Mouse (Mus musculus) liver, embryonic 15.5 days (tissue): ENCODE measurements around the gene Nfasc. TPM values are rescaled to one million over a fixed set of nuclear protein-coding genes. Genes with fewer than 3 reads are reported as not detected.

Experiments
- ATAC-seq: fragments of 200-750 bp; cut with Nextera tagmentation; 2 replicates; pipeline ENCODE4 v1.8.0; 2017; ENCODE audit warnings: moderate number of reproducible peaks, mild to moderate bottlenecking, moderate library complexity; ENCODE audit not compliant: insufficient read depth
- H3K27ac ChIP-seq: fragments of 300-500 bp; sonication (generic); replicated peaks from 2 replicates; pipeline ENCODE4 v1.5.1; 2015; ENCODE audit warnings: mild to moderate bottlenecking, inconsistent platforms
- H3K27me3 ChIP-seq: fragments of 300-500 bp; sonication (generic); 2 replicates; pipeline ENCODE4 v1.6.1; 2015; ENCODE audit warnings: mild to moderate bottlenecking, inconsistent platforms
- H3K36me3 ChIP-seq: fragments of 300-500 bp; sonication (generic); replicated peaks from 2 replicates; pipeline ENCODE4 v1.6.1; 2015; ENCODE audit warnings: moderate library complexity, mild to moderate bottlenecking, inconsistent platforms
- H3K4me1 ChIP-seq: fragments of 300-500 bp; sonication (generic); replicated peaks from 2 replicates; pipeline ENCODE4 v1.6.1; 2015; ENCODE audit warnings: inconsistent platforms
- H3K4me2 ChIP-seq: fragments of 300-500 bp; sonication (generic); 2 replicates; pipeline ENCODE4 v1.6.1; 2015; ENCODE audit warnings: moderate library complexity, mild to moderate bottlenecking, inconsistent platforms
- H3K4me3 ChIP-seq: fragments of 300-500 bp; sonication (generic); replicated peaks from 2 replicates; pipeline ENCODE4 v1.5.1; 2015; ENCODE audit warnings: mild to moderate bottlenecking, inconsistent platforms
- H3K9ac ChIP-seq: fragments of 300-500 bp; sonication (generic); 2 replicates; pipeline ENCODE4 v1.6.1; 2015; ENCODE audit warnings: moderate library complexity, mild to moderate bottlenecking, inconsistent platforms
- H3K9me3 ChIP-seq: fragments of 300-500 bp; sonication (generic); replicated peaks from 2 replicates; pipeline ENCODE4 v1.6.1; 2016; ENCODE audit warnings: inconsistent platforms
- WGBS: fragments of 180-500 bp; shearing (Covaris S2); methylation state at CpG from one replicate; pipeline ENCODE4 v1.1.7; 2015; ENCODE audit warnings: mixed read lengths; ENCODE audit not compliant: insufficient replicate concordance; 5-methylcytosine and 5-hydroxymethylcytosine counted together
- polyA plus RNA-seq: library from polyadenylated mRNA; unstranded; fragments of >200 nt; fragmentation: Nextera tagmentation; extraction: Ambion mirVana; gene quantifications from 2 replicates; pipeline ENCODE4 v1.2.1, GENCODE M21; 2015

The Nfasc gene
- polyA plus RNA-seq, 1 experiment from 2014 or later, result 0.12 TPM

DNA sequence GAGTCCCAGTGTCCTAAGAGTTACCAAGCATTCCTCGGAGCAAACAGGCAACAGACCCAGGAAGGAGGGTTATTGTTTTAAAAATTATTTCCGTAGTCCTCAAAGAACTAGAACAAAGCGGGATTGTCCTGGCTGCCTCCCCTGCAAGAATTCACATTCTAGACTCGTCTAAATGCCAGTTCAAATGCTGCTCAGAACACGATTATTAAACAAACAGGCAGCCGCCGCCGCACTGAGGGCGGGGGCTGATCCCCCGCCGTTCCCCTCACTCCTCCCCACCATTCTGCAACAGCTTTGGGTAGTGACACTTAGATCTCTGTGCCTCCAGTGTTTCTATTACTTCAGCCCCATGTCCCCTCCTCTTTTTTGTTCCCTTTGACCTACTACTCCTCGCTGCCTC is 62.7 kb downstream of the Nfasc start:
- ATAC-seq, result no peak
- WGBS, result 72% methylated on average over 12 of the region's 12 CpGs
- H3K36me3 ChIP-seq, result no peaks in the 10 kb centered on the region

GRCm38 (mm10) chr1:132678076-132678475 is 63.5 kb downstream of the Nfasc start:
- H3K9me3 ChIP-seq, result no peaks in the 10 kb centered on the region
- no peak overlapping the region for H3K9ac ChIP-seq
- H3K4me1 ChIP-seq, result no peaks in the 10 kb centered on the region
- WGBS, result 32% methylated on average over 5 of the region's 5 CpGs
- H3K4me2 ChIP-seq, result no peak overlapping the region
- no peak overlapping the region for H3K4me3 ChIP-seq
- H3K36me3 ChIP-seq, result no peaks in the 10 kb centered on the region
- no peak for ATAC-seq
- H3K27ac ChIP-seq, result no peak overlapping the region
- H3K27me3 ChIP-seq, result no peaks in the 10 kb centered on the region

More for the DNA sequence above, 62.7 kb downstream of the Nfasc start:
- Histone ChIP-seq H3K27me3 (no peaks in the 10 kb centered on the region), H3K4me3 (no peak overlapping the region), H3K4me1 (no peaks in the 10 kb centered on the region), H3K9ac (no peak overlapping the region), H3K4me2 (no peak overlapping the region), H3K9me3 (no peaks in the 10 kb centered on the region), H3K27ac (no peak overlapping the region)

DNA sequence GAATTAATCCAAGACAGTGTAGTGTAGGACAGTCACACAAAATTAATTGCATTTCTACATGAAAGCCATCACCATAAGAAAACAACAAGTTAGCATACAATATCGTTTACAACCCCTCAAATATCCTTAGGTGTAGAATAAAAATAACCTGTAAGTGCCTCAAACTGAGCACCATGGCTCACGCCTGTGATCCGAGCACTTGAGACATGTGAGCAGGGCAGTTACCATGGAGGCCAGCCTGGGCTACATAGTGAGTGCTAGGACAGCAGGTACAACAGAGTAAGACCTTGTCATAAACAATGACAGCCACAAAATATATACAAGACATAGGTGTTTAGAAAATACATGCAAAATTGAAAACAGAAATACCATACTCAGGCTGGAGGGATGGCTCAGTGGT is 68.9 kb downstream of the Nfasc start:
- Histone ChIP-seq H3K27me3 (no peaks in the 10 kb centered on the region), H3K4me3 (no peak overlapping the region), H3K9me3 (no peaks in the 10 kb centered on the region), H3K27ac (no peak overlapping the region), H3K4me2 (no peak overlapping the region), H3K4me1 (no peaks in the 10 kb centered on the region), H3K9ac (no peak overlapping the region), H3K36me3 (no peaks in the 10 kb centered on the region)
- no peak for ATAC-seq
- 53% methylated on average over 3 of the region's 3 CpGs for WGBS

- H3K9me3 ChIP-seq, result no peaks in the 10 kb centered on the region
- no peaks in the 10 kb centered on the region for H3K27me3 ChIP-seq
- H3K9ac ChIP-seq, result no peak overlapping the region
- no peak overlapping the region for H3K4me3 ChIP-seq
- H3K4me1 ChIP-seq, result no peaks in the 10 kb centered on the region
- H3K36me3 ChIP-seq, result no peaks in the 10 kb centered on the region
- no peak for ATAC-seq
- H3K4me2 ChIP-seq, result no peak overlapping the region
- H3K27ac ChIP-seq, result no peak overlapping the region
- WGBS, result 68% methylated on average over 6 of the region's 6 CpGs
Observed at GRCm38 (mm10) chr1:132669200-132669599, 72.4 kb downstream of the Nfasc start.

DNA sequence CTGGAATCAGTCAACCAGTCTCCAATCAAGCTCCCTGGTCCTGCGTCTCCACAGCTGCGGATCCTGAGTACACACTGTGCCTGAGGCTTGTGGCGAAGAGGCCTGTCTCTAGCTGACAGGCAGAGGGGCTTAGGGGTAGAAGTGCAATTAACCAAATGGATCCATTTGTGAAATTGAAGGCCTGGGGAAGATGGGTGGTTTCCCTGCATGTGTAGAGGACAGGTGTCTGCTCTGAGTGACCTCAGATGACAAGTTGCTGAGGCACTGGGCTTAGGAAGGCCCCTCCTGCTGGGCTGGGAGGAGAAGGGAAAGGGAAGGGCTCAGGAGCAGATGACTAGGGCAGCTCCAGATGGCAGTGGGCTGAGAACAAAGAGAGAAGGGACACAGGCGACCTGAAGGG is 81.2 kb downstream of the Nfasc start:
- no peak overlapping the region for H3K27ac ChIP-seq
- no peaks in the 10 kb centered on the region for H3K4me1 ChIP-seq
- WGBS, result 34% methylated on average over 4 of the region's 4 CpGs
- no peak overlapping the region for H3K9ac ChIP-seq
- no peak overlapping the region for H3K4me2 ChIP-seq
- H3K36me3 ChIP-seq, result no peaks in the 10 kb centered on the region
- H3K27me3 ChIP-seq, result peaks cover 5% of the 10 kb centered on the region; the same call in 1 of the 2 replicates
- no peaks in the 10 kb centered on the region for H3K9me3 ChIP-seq
- no peak for ATAC-seq
- H3K4me3 ChIP-seq, result no peak overlapping the region

GRCm38 (mm10) chr1:132659604-132660003 is 82.0 kb downstream of the Nfasc start:
- WGBS, result 22% methylated on average over 3 of the region's 3 CpGs
- Histone ChIP-seq H3K36me3 (no peaks in the 10 kb centered on the region), H3K4me3 (no peak overlapping the region), H3K4me1 (no peaks in the 10 kb centered on the region), H3K27ac (no peak overlapping the region), H3K9me3 (no peaks in the 10 kb centered on the region), H3K4me2 (no peak overlapping the region), H3K27me3 (peaks cover 5% of the 10 kb centered on the region; the same call in 1 of the 2 replicates), H3K9ac (no peak overlapping the region)
- ATAC-seq, result no peak

DNA sequence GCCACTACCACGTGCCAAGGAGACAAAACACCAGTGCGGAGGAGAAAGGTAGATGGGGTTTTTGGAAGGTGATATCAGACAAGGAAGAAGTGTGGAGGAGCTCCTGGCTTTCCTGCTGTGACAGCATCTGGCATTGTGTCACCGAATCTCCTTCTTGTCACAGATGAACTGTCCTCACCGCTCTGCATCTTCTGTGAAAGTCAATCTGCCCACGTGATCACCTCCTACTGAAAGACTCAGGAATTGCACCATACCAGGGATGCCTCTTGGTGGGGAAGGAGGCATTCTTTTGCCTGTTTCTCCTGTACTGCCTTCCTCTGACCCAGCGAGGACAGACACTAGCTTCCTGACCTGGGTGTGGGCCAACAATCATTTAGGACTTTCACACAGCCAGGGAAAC is 86.0 kb downstream of the Nfasc start:
- no peak overlapping the region for H3K4me3 ChIP-seq
- no peak for ATAC-seq
- no peak overlapping the region for H3K4me2 ChIP-seq
- no peak overlapping the region for H3K9ac ChIP-seq
- no peaks in the 10 kb centered on the region for H3K9me3 ChIP-seq
- no peaks in the 10 kb centered on the region for H3K4me1 ChIP-seq
- no peaks in the 10 kb centered on the region for H3K36me3 ChIP-seq
- peaks cover 5% of the 10 kb centered on the region; the same call in 1 of the 2 replicates for H3K27me3 ChIP-seq
- H3K27ac ChIP-seq, result no peak overlapping the region
- 48% methylated on average over 6 of the region's 6 CpGs for WGBS

GRCm38 (mm10) chr1:132654769-132655168 is 86.8 kb downstream of the Nfasc start:
- H3K36me3 ChIP-seq, result no peaks in the 10 kb centered on the region

DNA sequence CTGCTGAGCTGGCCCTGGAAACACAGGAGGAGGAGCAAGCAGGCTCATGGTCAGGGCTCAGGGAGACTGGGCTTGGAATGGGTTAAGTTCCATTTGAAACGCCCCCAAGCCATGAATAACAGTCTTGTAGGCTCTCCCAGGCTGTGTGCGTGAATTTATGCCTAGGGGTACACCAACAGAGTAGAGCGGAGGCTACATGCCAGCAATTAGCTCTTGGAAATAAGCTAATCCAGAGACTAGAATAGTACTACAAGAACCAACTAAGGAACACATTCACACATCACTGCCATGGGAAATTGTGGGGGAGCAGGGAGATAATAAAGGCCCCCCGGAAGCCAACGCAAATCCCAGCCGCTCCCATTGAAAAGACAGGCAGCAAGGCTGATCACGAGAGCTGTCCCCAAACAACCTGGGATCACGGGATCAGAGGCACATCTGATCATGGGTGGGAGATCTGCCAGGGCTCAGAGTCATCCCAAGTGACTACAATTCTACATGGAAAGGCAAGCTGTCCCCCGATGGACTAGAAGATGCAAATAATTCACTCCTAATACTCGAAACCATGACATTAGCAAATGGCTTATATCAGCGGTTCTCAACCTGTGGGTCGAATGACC is 87.6 kb downstream of the Nfasc start:
- no peak overlapping the region for H3K4me2 ChIP-seq
- no peak overlapping the region for H3K9ac ChIP-seq
- H3K27me3 ChIP-seq, result no peaks in the 10 kb centered on the region
- no peaks in the 10 kb centered on the region for H3K9me3 ChIP-seq
- WGBS, result 67% methylated on average over 12 of the region's 12 CpGs
- no peak for ATAC-seq
- no peak overlapping the region for H3K27ac ChIP-seq
- no peaks in the 10 kb centered on the region for H3K36me3 ChIP-seq
- no peak overlapping the region for H3K4me3 ChIP-seq
- no peaks in the 10 kb centered on the region for H3K4me1 ChIP-seq

More at GRCm38 (mm10) chr1:132654769-132655168, 86.8 kb downstream of the Nfasc start:
- Histone ChIP-seq H3K9ac (no peak overlapping the region), H3K27ac (no peak overlapping the region), H3K4me3 (no peak overlapping the region), H3K4me2 (no peak overlapping the region), H3K27me3 (peaks cover 5% of the 10 kb centered on the region; the same call in 1 of the 2 replicates), H3K4me1 (no peaks in the 10 kb centered on the region), H3K9me3 (no peaks in the 10 kb centered on the region)
- ATAC-seq, result no peak
- WGBS, result 69% methylated on average over 9 of the region's 9 CpGs

- no peaks in the 10 kb centered on the region for H3K4me1 ChIP-seq
- no peaks in the 10 kb centered on the region for H3K27me3 ChIP-seq
- no peak overlapping the region for H3K4me3 ChIP-seq
- H3K4me2 ChIP-seq, result no peak overlapping the region
- no peaks in the 10 kb centered on the region for H3K9me3 ChIP-seq
- 74% methylated on average over 9 of the region's 9 CpGs for WGBS
- H3K27ac ChIP-seq, result no peak overlapping the region
- H3K36me3 ChIP-seq, result no peaks in the 10 kb centered on the region
- H3K9ac ChIP-seq, result no peak overlapping the region
- no peak for ATAC-seq
Observed at GRCm38 (mm10) chr1:132653161-132653560, 88.4 kb downstream of the Nfasc start.

DNA sequence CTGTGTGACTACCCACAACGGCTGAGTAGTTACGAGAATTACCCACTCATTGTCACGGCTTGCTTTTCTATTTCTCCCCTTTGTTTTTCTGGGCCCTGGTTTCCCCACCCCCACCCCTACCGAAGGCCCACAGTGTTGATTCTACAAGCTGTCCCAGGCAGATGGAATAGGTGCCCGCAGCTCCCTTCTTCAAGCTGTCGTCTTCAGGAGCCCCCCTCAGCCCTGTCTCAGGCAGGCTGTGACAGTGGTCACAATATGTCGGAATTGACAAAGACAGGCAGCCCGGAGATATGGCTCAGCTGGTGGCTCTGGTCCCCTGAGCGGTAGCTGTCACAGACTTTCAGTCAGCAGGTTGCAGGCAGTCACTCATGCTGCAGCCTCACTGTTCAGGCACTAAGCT is 90.9 kb downstream of the Nfasc start:
- Histone ChIP-seq H3K4me2 (no peak overlapping the region), H3K4me1 (no peaks in the 10 kb centered on the region), H3K4me3 (no peak overlapping the region), H3K9me3 (no peaks in the 10 kb centered on the region), H3K9ac (no peak overlapping the region), H3K27me3 (no peaks in the 10 kb centered on the region), H3K36me3 (no peaks in the 10 kb centered on the region), H3K27ac (no peak overlapping the region)
- ATAC-seq, result no peak
- WGBS, result 59% methylated on average over 9 of the region's 9 CpGs

DNA sequence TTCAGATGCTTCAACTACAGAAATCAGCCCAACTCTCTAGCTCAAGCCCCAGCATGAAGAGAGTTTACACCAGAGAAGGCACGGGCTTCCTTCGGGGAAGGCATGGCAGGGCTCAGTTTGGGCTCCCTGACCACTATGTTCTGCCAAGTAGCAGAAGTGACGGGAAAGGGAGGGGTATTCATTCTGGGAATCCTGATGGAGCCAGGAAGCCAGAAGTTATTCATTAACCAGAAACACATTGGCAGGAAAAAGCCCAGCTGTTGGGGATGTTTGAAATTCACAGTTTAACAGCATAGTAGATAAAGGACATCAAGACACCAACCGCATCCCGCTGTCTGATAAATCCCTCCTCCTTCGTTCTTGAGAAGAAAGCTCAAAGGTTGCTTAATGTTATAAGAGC is 93.6 kb downstream of the Nfasc start:
- Histone ChIP-seq H3K4me1 (no peaks in the 10 kb centered on the region), H3K4me3 (no peak overlapping the region), H3K27me3 (no peaks in the 10 kb centered on the region), H3K9me3 (no peaks in the 10 kb centered on the region), H3K27ac (no peak overlapping the region), H3K9ac (no peak overlapping the region), H3K4me2 (no peak overlapping the region), H3K36me3 (no peaks in the 10 kb centered on the region)
- 52% methylated on average over 6 of the region's 6 CpGs for WGBS
- no peak for ATAC-seq
